ENCODE assay signal across 25 mouse cellular contexts in the genomic region with DNA sequence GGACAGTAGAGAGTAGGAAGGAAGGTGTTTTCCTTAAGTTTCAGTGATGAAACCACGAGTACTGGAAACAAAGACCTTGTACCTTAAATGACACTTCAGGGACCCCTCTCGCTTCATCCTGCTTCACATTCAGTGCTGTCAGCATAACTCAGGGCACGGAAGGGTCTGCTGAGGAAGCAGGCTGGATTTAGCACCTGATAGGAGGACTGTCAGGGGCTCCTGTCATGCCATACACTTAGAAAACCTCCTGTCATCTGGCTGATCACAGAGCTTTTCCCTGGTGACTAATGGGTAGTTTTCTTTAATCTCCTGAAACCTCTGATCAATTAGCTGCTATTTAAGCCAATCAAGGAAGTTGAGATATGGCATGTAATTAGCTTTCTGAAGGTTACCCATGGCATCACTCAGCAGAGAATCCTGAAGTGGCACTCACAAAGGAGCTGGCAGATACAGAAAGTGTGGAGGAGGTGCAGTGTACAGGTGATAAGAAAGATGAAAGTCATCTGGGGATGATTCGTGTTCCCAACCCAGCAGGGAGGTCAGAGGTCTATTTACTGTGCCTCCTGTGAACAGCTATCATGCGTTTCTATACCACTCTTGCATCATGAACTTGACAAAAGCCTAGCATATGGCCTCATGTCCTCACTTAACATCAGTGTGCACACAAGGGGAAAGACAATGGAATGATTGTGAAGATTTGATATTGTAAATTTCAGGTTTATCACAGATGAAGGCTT. TPM values are rescaled to one million over a fixed set of nuclear protein-coding genes. Genes with fewer than 3 reads are reported as not detected.
"Had no signal": no experiment of that assay in that cellular context is flagged by ENCODE, and none has a peak within 500 bp of the region (broad histone marks: within the 10 kb centered on the region; RNA-seq: fewer than 3 reads in every experiment).

No protein-coding gene starts in this region.

- H3K4me3 ChIP-seq: heart, embryonic 10.5 days; heart, embryonic 12.5 days; hindbrain, embryonic 10.5 days; hindbrain, embryonic 12.5 days; kidney, embryonic 15.5 days; layer of hippocampus, adult 2 months; left cerebral cortex, adult 2 months; limb, embryonic 10.5 days; limb, embryonic 12.5 days; liver, embryonic 12.5 days had no signal

- H3K4me1 ChIP-seq: hindbrain, embryonic 10.5 days; hindbrain, embryonic 12.5 days; kidney, embryonic 15.5 days; limb, embryonic 10.5 days; limb, embryonic 12.5 days; liver, embryonic 12.5 days had no signal

- H3K27me3 ChIP-seq: heart, embryonic 12.5 days; hindbrain, embryonic 12.5 days; kidney, embryonic 15.5 days; limb, embryonic 12.5 days; liver, embryonic 12.5 days had no signal

- DNase-seq: gastrocnemius, postnatal 14 days; gastrocnemius, postnatal 36 days; heart, adult 18-20 months; heart, postnatal 10 days; heart, postnatal 4 days; kidney, adult 11 months; kidney, adult 2 months; kidney, adult 9 months; kidney, postnatal 14 days; kidney, postnatal 4 days; liver had no signal

- H3K4me2 ChIP-seq: heart, embryonic 12.5 days; hindbrain, embryonic 12.5 days; hindbrain, embryonic 14.5 days; kidney, embryonic 15.5 days; limb, embryonic 12.5 days; liver, embryonic 12.5 days had no signal

- ATAC-seq: hindbrain, embryonic 16.5 days; inflammation-experienced regulatory T-cells, adult 6 months; liver, embryonic 12.5 days had no signal

- H3K9ac ChIP-seq: heart, embryonic 12.5 days; hindbrain, embryonic 12.5 days; hindbrain, embryonic 14.5 days; kidney, embryonic 15.5 days; limb, embryonic 12.5 days; liver, embryonic 12.5 days had no signal

- H3K9me3 ChIP-seq: heart, embryonic 10.5 days; heart, embryonic 12.5 days; hindbrain, embryonic 10.5 days; hindbrain, embryonic 12.5 days; kidney, embryonic 15.5 days; limb, embryonic 10.5 days; limb, embryonic 12.5 days; liver, embryonic 12.5 days had no signal

- H3K27ac ChIP-seq: heart, embryonic 10.5 days; hindbrain, embryonic 10.5 days; hindbrain, embryonic 12.5 days; hindbrain, embryonic 14.5 days; kidney, embryonic 15.5 days; kidney, postnatal 0 days; layer of hippocampus, adult 2 months; left cerebral cortex, adult 2 months; limb, embryonic 10.5 days; limb, embryonic 12.5 days; liver, embryonic 12.5 days had no signal

- H3K36me3 ChIP-seq: heart, embryonic 10.5 days; heart, embryonic 12.5 days; hindbrain, embryonic 10.5 days; hindbrain, embryonic 12.5 days; kidney, embryonic 15.5 days; limb, embryonic 10.5 days; limb, embryonic 12.5 days; liver, embryonic 12.5 days had no signal

RNA-seq across cellular contexts. Expression of a gene that starts 22.1 kb away (rescaled TPM):
- polyA plus RNA-seq: inflammation-experienced regulatory T-cells, adult 6 months had no signal
